Mouse (Mus musculus) liver, postnatal 0 days (tissue): ENCODE data around the gene Gkap1.

ENCODE experiments used
- CTCF ChIP-seq: sonication (generic); IDR thresholded peaks from 2 replicates; pipeline ENCODE4 v1.5.1; 2016; ENCODE audit warnings: antibody characterized with exemption, low read depth
- EP300 ChIP-seq: IDR thresholded peaks from 2 replicates; pipeline ENCODE4 v1.6.1; 2016; ENCODE audit warnings: antibody characterized with exemption, low read depth, mild to moderate bottlenecking

GRCm38 (mm10) chr13:58311351-58311750, 35.9 kb upstream of the Gkap1 start:
- TF ChIP-seq CTCF = no peak
- no peak for TF ChIP-seq EP300
